Mouse (Mus musculus) ES-Bruce4 (cell line): ENCODE data around the gene Asic4. TPM values are rescaled to one million over a fixed set of nuclear protein-coding genes. Genes with fewer than 3 reads are reported as not detected.

Experiments used
- H3K27ac ChIP-seq: 2 replicates; pipeline ENCODE4 v1.5.1; 2012; ENCODE audit warnings: low read length, inconsistent platforms; ENCODE audit not compliant: insufficient read depth
- H3K27me3 ChIP-seq: 2 replicates; pipeline ENCODE4 v1.6.1; 2012; ENCODE audit warnings: mild to moderate bottlenecking, low read length, inconsistent platforms; ENCODE audit not compliant: control insufficient read depth, poor library complexity, insufficient read depth, severe bottlenecking
- H3K36me3 ChIP-seq: 2 replicates; pipeline ENCODE4 v1.6.1; 2012; ENCODE audit warnings: inconsistent platforms, mild to moderate bottlenecking, low read length, moderate library complexity; ENCODE audit not compliant: control insufficient read depth, poor library complexity, insufficient read depth, severe bottlenecking
- H3K4me1 ChIP-seq: one replicate; pipeline ENCODE4 v1.8.1; 2011; ENCODE audit warnings: low read length; ENCODE audit not compliant: control insufficient read depth, insufficient read depth
- H3K4me3 ChIP-seq: 2 replicates; pipeline ENCODE4 v1.5.1; 2011; ENCODE audit warnings: low read depth, mild to moderate bottlenecking, low read length
- H3K9ac ChIP-seq: 2 replicates; pipeline ENCODE4 v1.6.1; 2012; ENCODE audit warnings: low read depth, mild to moderate bottlenecking, inconsistent platforms; ENCODE audit not compliant: poor library complexity, severe bottlenecking
- H3K9me3 ChIP-seq: replicated peaks from 2 replicates; pipeline ENCODE4 v1.6.1; 2012; ENCODE audit warnings: mild to moderate bottlenecking, low read length, inconsistent platforms; ENCODE audit not compliant: control insufficient read depth, poor library complexity, insufficient read depth, severe bottlenecking
- CTCF ChIP-seq: IDR thresholded peaks from one replicate; pipeline ENCODE4 v1.8.1; 2011; ENCODE audit warnings: low read depth, low read length
- EP300 ChIP-seq: IDR thresholded peaks from 2 replicates; pipeline ENCODE4 v1.6.1; 2011; ENCODE audit warnings: low read depth, low read length; ENCODE audit not compliant: insufficient read depth
- POLR2A ChIP-seq: IDR thresholded peaks from one replicate; pipeline ENCODE4 v1.8.1; 2011; ENCODE audit warnings: low read length; ENCODE audit not compliant: insufficient read depth
- polyA plus RNA-seq: library from polyadenylated mRNA; stranded (reverse); fragments of >200 nt; gene quantifications from 2 replicates; pipeline ENCODE4 v1.2.4, GENCODE M21; 2011; ENCODE audit warnings: low read depth; ENCODE audit not compliant: missing spikeins, insufficient read depth, insufficient read length

Asic4 gene
- polyA plus RNA-seq, 1 experiment: not detected

DNA sequence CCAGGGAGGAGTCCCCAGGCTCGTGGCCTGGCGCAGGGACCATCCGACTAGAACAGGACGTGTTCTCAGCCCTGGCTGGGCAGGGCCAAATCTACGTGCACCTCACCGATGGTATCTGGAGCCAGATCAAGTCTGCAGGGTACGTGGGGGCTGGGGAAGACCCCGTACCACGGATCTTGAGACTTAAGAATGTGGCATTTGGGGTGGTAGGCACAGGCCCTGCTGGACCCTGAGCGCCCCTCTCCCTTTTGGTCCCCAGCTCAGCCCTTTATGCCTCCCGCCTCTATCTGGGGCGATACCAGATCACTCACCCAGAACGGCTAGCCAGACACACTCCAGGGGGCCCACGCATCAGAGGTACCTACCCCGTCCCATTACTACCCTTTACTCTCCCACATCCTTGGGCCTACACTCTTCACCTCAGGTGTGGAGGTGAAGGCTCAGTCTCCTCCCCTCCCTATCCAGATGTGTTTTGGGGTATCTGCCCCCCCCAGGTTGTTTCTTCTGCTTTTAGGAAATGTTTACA, 8.7 kb upstream of the Asic4 start:
- Histone ChIP-seq H3K9ac (no peak overlapping the region), H3K27ac (no peak overlapping the region), H3K4me3 (no peak overlapping the region), H3K4me1 (peaks cover 9% of the 10 kb centered on the region), H3K27me3 (no peaks in the 10 kb centered on the region), H3K36me3 (no peaks in the 10 kb centered on the region), H3K9me3 (no peaks in the 10 kb centered on the region)
- TF ChIP-seq EP300 (no peak), CTCF (no peak), POLR2A (no peak)

DNA sequence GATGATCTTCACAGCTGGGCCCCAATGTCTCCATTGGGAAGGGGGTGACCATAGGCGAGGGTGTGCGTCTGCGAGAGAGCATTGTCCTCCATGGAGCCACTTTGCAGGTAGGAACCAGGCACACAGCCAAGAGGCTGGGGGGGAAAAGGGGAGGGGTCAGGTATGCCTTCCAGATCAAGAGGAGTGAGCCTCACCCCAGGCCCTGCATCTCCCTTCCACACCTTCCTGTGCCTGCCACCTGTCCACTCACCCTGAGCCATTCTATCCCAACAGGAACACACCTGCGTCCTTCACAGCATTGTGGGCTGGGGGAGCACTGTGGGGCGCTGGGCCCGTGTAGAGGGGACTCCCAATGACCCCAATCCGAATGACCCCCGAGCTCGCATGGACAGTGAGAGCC, 8.1 kb upstream of the Asic4 start:
- TF ChIP-seq CTCF: no peak
- TF ChIP-seq EP300: no peak
- TF ChIP-seq POLR2A: no peak
- H3K27ac ChIP-seq: no peak overlapping the region
- peaks cover 6% of the 10 kb centered on the region for H3K4me1 ChIP-seq
- H3K9ac ChIP-seq: no peak overlapping the region
- no peak overlapping the region for H3K4me3 ChIP-seq
- H3K27me3 ChIP-seq: no peaks in the 10 kb centered on the region
- H3K36me3 ChIP-seq: no peaks in the 10 kb centered on the region
- no peaks in the 10 kb centered on the region for H3K9me3 ChIP-seq

DNA sequence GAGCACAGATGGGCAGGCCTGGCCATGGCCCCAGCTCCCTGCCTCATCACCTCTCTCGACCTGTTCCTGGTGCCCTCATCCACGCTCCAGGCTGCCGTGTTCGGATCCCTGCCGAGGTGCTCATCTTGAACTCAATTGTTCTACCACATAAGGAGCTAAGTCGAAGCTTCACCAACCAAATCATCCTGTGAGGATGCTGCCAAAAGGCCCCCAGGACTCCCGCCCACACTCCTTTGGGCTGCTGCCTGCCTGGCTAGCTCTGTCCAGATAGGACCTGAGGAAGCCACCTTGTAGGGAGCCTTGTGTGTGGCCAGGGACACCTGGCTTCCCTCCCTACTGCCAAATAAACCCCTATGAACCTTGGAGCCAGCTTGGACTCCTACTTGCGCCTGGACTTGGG, 7.4 kb upstream of the Asic4 start:
- Histone ChIP-seq H3K27me3 (no peaks in the 10 kb centered on the region), H3K27ac (no peak overlapping the region), H3K36me3 (no peaks in the 10 kb centered on the region), H3K4me3 (no peak overlapping the region), H3K9me3 (no peaks in the 10 kb centered on the region), H3K4me1 (peaks cover 6% of the 10 kb centered on the region), H3K9ac (no peak overlapping the region)
- TF ChIP-seq CTCF: no peak
- TF ChIP-seq EP300: no peak
- no peak for TF ChIP-seq POLR2A

DNA sequence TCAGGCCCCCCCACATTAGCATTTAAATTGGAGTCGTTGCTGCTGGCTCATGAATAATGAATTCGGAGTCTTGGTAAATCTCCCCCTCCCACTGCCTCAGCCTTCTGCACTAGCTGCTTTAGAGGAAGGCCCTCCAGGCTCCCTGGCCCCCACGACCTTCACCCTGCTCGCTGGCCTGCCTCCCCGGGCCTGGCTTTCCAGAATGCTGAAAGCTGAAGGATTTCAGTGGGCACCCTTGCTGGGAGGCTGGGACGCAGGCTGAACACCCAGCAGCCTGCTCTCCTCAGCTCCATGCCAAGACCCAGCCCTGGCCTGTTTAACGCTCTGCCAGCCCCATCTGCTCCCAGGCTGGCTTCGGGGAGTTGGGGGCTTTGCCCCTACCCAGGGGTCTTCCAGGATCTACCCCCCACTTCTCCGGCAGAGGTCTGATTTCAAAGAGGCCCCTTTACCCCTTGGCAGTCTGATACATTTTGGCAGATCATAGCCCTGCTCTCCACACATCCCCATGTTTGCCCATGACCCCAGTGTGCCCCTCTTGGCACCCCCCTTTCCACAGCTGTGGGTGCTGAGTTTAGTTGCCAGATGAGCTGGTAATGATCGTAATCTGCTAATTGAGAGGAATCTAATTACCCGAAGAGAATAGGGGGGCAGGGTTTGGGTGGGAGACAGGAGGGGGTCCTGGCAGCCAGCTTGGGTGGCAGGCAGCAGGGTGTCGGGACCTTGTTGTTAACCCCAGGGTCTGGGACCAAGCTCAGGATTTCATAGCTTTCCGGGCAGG, 6.8 kb upstream of the Asic4 start:
- Histone ChIP-seq H3K27me3 (no peaks in the 10 kb centered on the region), H3K4me1 (peaks cover 8% of the 10 kb centered on the region), H3K36me3 (no peaks in the 10 kb centered on the region), H3K27ac (no peak overlapping the region), H3K9me3 (no peaks in the 10 kb centered on the region), H3K4me3 (no peak overlapping the region), H3K9ac (0 out of 2 replicates have a peak overlapping the region, but pooled peaks have one; percentile 12)
- TF ChIP-seq POLR2A (no peak), EP300 (peak; percentile 1; the same call in 1 of the 2 replicates)

DNA sequence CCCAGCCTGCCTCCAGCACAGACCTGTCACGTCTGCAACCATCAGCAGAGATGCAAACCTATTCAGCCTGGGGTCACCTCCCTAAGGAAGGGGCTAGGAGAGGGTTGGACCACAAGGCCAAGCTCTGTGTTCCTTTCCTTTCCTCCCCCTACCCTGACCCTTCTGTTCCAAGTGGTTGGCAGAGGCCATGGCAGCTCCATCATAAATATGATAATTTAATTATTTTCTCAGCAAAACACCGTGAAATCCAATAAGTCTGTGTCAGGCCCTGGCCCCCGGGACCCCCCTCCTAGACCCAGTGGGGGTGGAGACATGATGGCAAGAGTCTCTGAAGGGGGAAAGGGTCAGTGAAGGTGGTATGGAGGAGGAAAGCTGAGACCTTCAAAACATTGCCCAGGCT, 6.0 kb upstream of the Asic4 start:
- no peaks in the 10 kb centered on the region for H3K36me3 ChIP-seq
- no peaks in the 10 kb centered on the region for H3K9me3 ChIP-seq
- H3K4me3 ChIP-seq: no peak overlapping the region
- TF ChIP-seq CTCF (no peak), POLR2A (no peak), EP300 (no peak)
- H3K9ac ChIP-seq: no peak overlapping the region
- peaks cover 8% of the 10 kb centered on the region for H3K4me1 ChIP-seq
- no peak overlapping the region for H3K27ac ChIP-seq
- H3K27me3 ChIP-seq: no peaks in the 10 kb centered on the region

DNA sequence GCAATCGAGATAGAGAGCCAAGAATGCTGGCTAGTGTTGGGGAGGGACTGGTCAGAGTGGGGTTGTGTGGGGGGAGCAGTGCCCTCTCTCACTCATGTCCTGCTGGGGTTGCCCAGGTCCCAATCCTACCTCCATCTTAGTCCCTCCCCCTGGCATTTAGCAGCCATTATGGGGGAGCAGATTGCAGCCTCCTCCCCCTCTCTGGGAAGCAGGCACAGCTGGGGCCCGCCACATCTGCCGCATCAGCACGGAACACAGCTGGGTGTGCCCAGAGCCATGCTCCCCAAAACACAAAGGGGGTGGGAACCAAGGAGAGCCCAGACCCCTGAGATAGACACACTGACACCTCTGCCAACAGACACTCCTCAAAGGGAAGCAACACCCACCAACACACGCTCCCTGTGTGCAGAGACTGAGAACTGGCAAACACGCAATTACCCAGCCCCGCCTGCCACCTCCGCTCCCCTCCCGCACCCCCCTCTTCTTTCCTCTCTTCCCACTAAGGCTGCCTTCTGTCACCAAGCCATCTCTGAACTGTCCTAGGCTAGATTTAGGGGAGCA, 5.0 kb upstream of the Asic4 start:
- Histone ChIP-seq H3K36me3 (no peaks in the 10 kb centered on the region), H3K27me3 (no peaks in the 10 kb centered on the region), H3K27ac (no peak overlapping the region), H3K9me3 (no peaks in the 10 kb centered on the region), H3K4me3 (no peak overlapping the region), H3K4me1 (peaks cover 8% of the 10 kb centered on the region), H3K9ac (no peak overlapping the region)
- TF ChIP-seq CTCF (no peak), POLR2A (no peak), EP300 (no peak)
